Mouse (Mus musculus): ENCODE data around the gene Mki67.

DNA sequence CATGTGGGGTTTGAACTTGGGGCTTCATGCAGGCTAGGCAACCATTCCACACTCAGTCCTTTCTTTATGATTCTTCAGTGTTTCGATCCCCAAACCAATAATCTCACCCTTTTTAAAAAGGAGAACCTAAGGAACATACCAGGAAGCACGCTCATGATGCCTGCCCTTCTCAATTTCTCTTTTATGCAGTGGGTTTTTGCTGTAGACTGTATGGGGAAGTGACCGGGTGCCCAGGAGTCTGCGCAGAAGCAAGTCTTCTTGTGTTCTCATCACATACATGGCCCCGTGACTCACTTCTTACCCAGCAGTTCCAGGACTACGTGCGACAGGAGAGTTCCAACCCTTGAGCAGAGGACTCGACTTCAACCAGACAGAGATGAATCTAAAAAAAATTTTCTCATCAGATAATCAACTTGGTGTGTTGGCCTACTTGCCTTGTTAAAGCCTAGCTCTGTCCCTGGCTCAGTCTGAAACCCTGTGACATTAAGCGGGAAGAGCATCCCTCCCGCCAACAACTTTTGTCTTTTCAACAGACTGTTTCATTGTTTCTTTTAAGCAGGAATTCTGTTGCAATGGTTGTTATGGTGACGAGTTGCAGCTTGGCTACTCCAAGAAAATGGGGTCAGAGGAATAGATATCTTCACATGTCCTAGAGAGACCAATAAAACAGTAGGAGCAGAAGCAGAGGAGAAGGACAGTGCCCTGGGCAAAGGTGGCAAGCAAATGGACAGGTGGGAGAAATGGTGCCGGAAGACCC is 42.8 kb upstream of the Mki67 start:
- no peak for TF ChIP-seq GATA1 (IDR thresholded peaks at IDR 0.05; ENCODE audit: borderline replicate concordance, low read length)
- no peak for TF ChIP-seq FLI1 (IDR thresholded peaks at IDR 0.05; ENCODE audit: low read length)
